Mouse (Mus musculus): Measurements from ENCODE around the gene Ddx24.

Gene Ddx24

GRCm38 (mm10) chr12:103389982-103390381 is 35.6 kb downstream of the Ddx24 start:
- in situ Hi-C loops (cut with MboI): no loop called here

DNA sequence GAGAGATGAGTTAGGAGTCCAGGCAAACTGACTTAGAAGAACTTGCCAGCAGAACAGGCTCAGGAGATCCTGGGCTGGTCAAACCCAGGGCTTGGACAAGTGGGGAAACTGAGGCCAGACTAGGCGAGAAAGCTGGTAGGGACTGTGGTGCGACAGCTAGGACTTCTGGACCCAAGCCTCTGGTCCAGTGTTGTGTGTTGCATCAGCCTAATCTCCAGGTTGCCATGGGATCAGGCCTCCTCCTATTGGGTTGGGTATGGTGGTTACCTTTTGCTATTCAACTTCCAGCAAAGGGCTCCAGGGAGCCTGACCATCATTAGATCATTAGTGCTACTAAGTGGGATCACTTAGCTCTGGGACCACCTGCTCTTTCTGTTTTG is 36.3 kb downstream of the Ddx24 start:
- in situ Hi-C loops (cut with MboI): no loop called here

- in situ Hi-C loops (cut with MboI): no loop called here
Observed at GRCm38 (mm10) chr12:103388505-103389347, 36.9 kb downstream of the Ddx24 start, which contains the start of gene Otub2. Gene Otub2 (plus strand): TSS chr12:103388682.

GRCm38 (mm10) chr12:103380226-103380625 is 45.4 kb downstream of the Ddx24 start:
- in situ Hi-C loops (cut with MboI): no loop called here

DNA sequence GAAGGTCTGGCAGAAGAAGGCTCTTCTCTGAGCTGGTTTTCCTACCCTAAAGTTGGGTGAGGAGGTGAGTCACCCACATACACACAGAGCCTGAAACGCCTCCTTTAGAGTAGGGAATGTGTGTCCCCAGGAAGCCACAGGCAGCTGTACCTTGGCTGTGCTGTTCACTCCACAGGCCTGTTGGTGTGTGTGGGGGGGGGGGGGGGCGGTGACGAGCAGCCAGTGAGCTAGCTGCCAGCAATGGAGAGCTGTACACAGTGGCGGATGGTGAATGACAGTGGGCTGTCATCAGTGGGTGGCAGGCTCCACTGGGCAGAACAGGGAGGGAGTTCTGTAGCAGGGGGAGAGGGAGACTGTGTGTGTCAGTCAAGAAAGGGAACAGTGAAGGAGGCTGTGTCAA is 48.9 kb downstream of the Ddx24 start:
- in situ Hi-C loops (cut with MboI): loop anchor here (10.0 kb wide), 1 partner anchor 232 kb away; no protein-coding TSS in a partner anchor

GRCm38 (mm10) chr12:103376124-103376523 is 49.5 kb downstream of the Ddx24 start:
- in situ Hi-C loops (cut with MboI): loop anchor here (10.0 kb wide), 1 partner anchor 231 kb away; no protein-coding TSS in a partner anchor

DNA sequence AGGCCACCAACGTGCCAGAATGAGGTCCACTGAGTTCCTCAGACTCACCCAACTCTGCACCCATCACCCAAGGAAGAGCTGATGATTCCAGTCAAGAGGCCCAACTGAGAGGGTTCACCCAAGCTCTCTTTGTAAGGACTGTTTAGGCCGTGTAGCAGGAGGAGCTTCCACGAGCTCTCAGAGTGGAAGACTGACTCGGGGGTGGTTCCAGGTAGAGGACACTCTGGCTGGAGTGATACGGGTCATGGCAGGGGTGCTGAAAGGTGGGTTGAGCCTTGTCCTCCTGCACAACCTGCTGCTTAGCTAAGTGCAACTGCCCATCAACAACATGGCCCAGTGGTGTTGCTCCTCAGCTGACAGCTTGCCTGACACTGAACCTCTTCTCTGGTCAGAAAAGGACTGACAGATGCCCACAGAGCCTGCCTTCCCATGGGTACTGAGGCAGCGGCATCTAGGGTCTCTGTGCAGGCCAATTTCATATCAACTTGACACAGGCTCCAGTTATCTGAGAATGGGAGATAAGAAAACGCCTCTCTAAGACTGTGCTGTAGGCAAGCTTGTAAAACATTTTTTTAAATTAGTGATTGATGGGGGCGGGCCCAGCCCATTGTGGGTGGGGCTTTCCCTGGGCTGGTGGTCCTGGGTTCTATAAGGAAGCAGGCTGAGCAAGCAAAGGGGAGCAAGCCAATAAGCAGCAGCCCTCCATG is 51.9 kb downstream of the Ddx24 start:
- in situ Hi-C loops (cut with MboI): loop anchor here (10.0 kb wide), 1 partner anchor 229 kb away; no protein-coding TSS in a partner anchor

GRCm38 (mm10) chr12:103371711-103372110 is 53.9 kb downstream of the Ddx24 start:
- in situ Hi-C loops (cut with MboI): loop anchor here (10.0 kb wide), 1 partner anchor 227 kb away; no protein-coding TSS in a partner anchor

GRCm38 (mm10) chr12:103370861-103371260 is 54.8 kb downstream of the Ddx24 start:
- in situ Hi-C loops (cut with MboI): loop anchor here (10.0 kb wide), 1 partner anchor 226 kb away; no protein-coding TSS in a partner anchor

DNA sequence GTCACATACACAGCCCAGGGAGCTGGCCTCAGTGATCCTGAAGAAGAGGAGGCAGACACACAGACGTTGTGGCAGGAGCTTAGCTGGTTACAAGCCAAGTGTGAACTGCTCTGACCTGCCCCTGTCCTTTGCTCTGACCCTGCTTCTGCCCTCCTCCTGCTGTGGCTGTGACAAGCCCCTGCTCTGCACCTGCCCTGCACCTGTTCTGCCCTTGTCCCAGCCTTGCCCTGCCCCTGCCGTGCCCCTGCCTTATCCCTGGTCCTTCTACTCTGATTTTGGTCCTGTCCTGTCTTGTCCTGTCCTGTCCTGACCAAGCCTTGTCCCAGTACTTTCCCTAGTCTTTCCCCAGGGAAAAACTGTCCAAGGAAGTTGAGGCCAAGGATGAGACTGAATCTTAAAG is 56.9 kb downstream of the Ddx24 start:
- in situ Hi-C loops (cut with MboI): no loop called here

DNA sequence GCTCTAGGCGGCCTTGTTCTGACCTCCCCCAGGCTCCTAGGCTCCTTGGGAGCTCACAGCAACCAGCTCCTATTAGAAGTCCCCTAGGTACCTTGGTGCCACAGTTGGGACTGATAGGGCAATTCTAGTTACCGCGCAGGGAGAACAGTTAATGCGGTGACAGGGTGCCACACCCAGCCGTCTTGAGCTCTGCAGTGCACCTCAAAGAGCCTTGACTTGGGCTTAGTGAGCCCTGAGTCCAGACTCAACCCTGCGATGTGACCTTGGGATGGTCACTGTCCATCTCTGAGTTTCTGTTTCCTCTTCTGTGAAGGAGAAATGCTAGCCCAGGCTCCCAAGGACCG is 57.3 kb downstream of the Ddx24 start:
- in situ Hi-C loops (cut with MboI): no loop called here

GRCm38 (mm10) chr12:103367620-103368325 is 57.9 kb downstream of the Ddx24 start:
- in situ Hi-C loops (cut with MboI): no loop called here

- in situ Hi-C loops (cut with MboI): no loop called here
Observed at GRCm38 (mm10) chr12:103367171-103367570, 58.5 kb downstream of the Ddx24 start.

- in situ Hi-C loops (cut with MboI): no loop called here
Observed at GRCm38 (mm10) chr12:103362336-103362735, 63.3 kb downstream of the Ddx24 start.

- in situ Hi-C loops (cut with MboI): no loop called here
Observed at GRCm38 (mm10) chr12:103361539-103362307, 63.9 kb downstream of the Ddx24 start.

GRCm38 (mm10) chr12:103360812-103361211 is 64.8 kb downstream of the Ddx24 start:
- in situ Hi-C loops (cut with MboI): no loop called here

GRCm38 (mm10) chr12:103358951-103359801 is 66.5 kb downstream of the Ddx24 start:
- in situ Hi-C loops (cut with MboI): no loop called here

- in situ Hi-C loops (cut with MboI): no loop called here
Observed at GRCm38 (mm10) chr12:103358216-103358615, 67.4 kb downstream of the Ddx24 start.

Measured in mature B cell (primary cell).